Mouse (Mus musculus): Measurements from ENCODE around the gene Kcnj6. TPM values are rescaled to one million over a fixed set of nuclear protein-coding genes. Genes with fewer than 3 reads are reported as not detected.

Kcnj6 gene
- polyA plus RNA-seq (2012; fragmentation: generic; extraction: Trizol): not detected

DNA sequence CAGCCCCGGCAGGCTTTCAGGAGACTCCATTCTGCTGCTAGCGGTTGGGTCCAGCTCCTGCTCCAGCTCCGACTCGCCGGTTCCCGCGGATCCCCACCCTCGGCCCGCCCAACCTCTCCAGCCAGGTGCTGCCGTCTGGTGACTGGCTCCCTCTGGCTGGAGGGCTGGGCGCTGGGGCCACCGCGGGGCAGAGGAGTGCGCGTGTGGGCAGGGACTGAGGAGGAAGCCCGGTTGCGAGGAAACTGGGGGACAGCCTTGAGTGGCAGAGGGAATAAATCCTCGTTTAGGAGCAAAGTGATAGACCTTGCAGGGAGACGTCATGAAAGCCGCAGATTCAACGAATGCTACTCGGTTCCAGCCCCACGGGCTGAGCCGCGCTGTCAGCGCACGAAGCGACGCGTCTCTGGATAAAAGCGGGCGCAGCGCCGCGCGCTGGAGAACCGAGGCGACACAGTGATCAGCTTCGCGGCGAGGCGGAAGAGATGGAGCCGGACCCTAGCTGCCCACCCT, at the start of gene Kcnj6:
Kcnj6 (minus strand) TSS at position 362 of the 510 bp plus-strand sequence.
- H3K4me2 ChIP-seq (ENCODE audit: low read depth): no peak within 1 kb of the TSS
- no peak within 1 kb of the TSS for H3K4me3 ChIP-seq
- TF ChIP-seq TCF12 (IDR thresholded peaks at IDR 0.05; ENCODE audit: insufficient read depth, poor library complexity, severe bottlenecking): no peak
- TF ChIP-seq USF1 (IDR thresholded peaks at IDR 0.05; ENCODE audit: low read depth): no peak
- no peak for TF ChIP-seq TCF3 (IDR thresholded peaks at IDR 0.05; ENCODE audit: insufficient read length, low read depth)
- TF ChIP-seq REST (IDR thresholded peaks at IDR 0.05; ENCODE audit: insufficient read depth, insufficient read length): no peak
- no peak for TF ChIP-seq MAX (IDR thresholded peaks at IDR 0.05; ENCODE audit: low read depth)
- no peak for TF ChIP-seq SRF (IDR thresholded peaks at IDR 0.05; ENCODE audit: control insufficient read depth, insufficient read length, low read depth)
- no peak for TF ChIP-seq MYOG (IDR thresholded peaks at IDR 0.05; ENCODE audit: control insufficient read depth in 1 of 3, insufficient read depth in 1 of 3, insufficient read length in 2 of 3, low read depth in 2 of 3)
- TF ChIP-seq POLR2A (IDR thresholded peaks at IDR 0.05; ENCODE audit: insufficient read length, low read depth): no peak
- no peak for TF ChIP-seq CEBPB (IDR thresholded peaks at IDR 0.05; ENCODE audit: insufficient read depth, poor library complexity, severe bottlenecking)
- TF ChIP-seq E2F4 (IDR thresholded peaks at IDR 0.05; ENCODE audit: insufficient read depth): no peak
- no peak for TF ChIP-seq MYOD1 (IDR thresholded peaks at IDR 0.05; ENCODE audit: control insufficient read depth in 1 of 3, insufficient read length in 2 of 3, low read depth in 2 of 3)
- TF ChIP-seq POLR2AphosphoS2 (IDR thresholded peaks at IDR 0.05; ENCODE audit: insufficient read length, low read depth): no peak
- H3K79me2 ChIP-seq (ENCODE audit: control insufficient read depth, insufficient read depth): no peaks in the 10 kb centered on the region
- H3ac ChIP-seq (ENCODE audit: control insufficient read depth, insufficient read length): no peak within 1 kb of the TSS
- peaks cover 16% of the 10 kb centered on the region for H3K27me3 ChIP-seq (ENCODE audit: control insufficient read depth, insufficient read depth, insufficient read length)
- no peaks in the 10 kb centered on the region for H3K36me3 ChIP-seq (ENCODE audit: control insufficient read depth, insufficient read depth)

- H3K79me2 ChIP-seq (ENCODE audit: control insufficient read depth, insufficient read depth): no peaks in the 10 kb centered on the region
- no peaks in the 10 kb centered on the region for H3K36me3 ChIP-seq (ENCODE audit: control insufficient read depth, insufficient read depth)
- H3K4me2 ChIP-seq (ENCODE audit: low read depth): no peak overlapping the region
- no peak overlapping the region for H3ac ChIP-seq (ENCODE audit: control insufficient read depth, insufficient read length)
- H3K27me3 ChIP-seq (ENCODE audit: control insufficient read depth, insufficient read depth, insufficient read length): no peaks in the 10 kb centered on the region
- TF ChIP-seq USF1 (IDR thresholded peaks at IDR 0.05; ENCODE audit: low read depth) (no peak), POLR2A (IDR thresholded peaks at IDR 0.05; ENCODE audit: insufficient read length, low read depth) (no peak), REST (IDR thresholded peaks at IDR 0.05; ENCODE audit: insufficient read depth, insufficient read length) (no peak), SRF (IDR thresholded peaks at IDR 0.05; ENCODE audit: control insufficient read depth, insufficient read length, low read depth) (no peak), CEBPB (IDR thresholded peaks at IDR 0.05; ENCODE audit: insufficient read depth, poor library complexity, severe bottlenecking) (no peak), POLR2AphosphoS2 (IDR thresholded peaks at IDR 0.05; ENCODE audit: insufficient read length, low read depth) (no peak), MYOD1 (IDR thresholded peaks at IDR 0.05; ENCODE audit: control insufficient read depth in 1 of 3, insufficient read length in 2 of 3, low read depth in 2 of 3) (no peak), E2F4 (IDR thresholded peaks at IDR 0.05; ENCODE audit: insufficient read depth) (no peak), TCF12 (IDR thresholded peaks at IDR 0.05; ENCODE audit: insufficient read depth, poor library complexity, severe bottlenecking) (no peak), TCF3 (IDR thresholded peaks at IDR 0.05; ENCODE audit: insufficient read length, low read depth) (no peak), MAX (IDR thresholded peaks at IDR 0.05; ENCODE audit: low read depth) (no peak), MYOG (IDR thresholded peaks at IDR 0.05; ENCODE audit: control insufficient read depth in 1 of 3, insufficient read depth in 1 of 3, insufficient read length in 2 of 3, low read depth in 2 of 3) (no peak)
- H3K4me3 ChIP-seq: no peak overlapping the region
These were observed 12.4 kb upstream of the Kcnj6 start for GRCm38 (mm10) chr16:95009937-95010336.

- Histone ChIP-seq H3K4me2 (ENCODE audit: low read depth) (no peak overlapping the region), H3ac (ENCODE audit: control insufficient read depth, insufficient read length) (no peak overlapping the region), H3K36me3 (ENCODE audit: control insufficient read depth, insufficient read depth) (no peaks in the 10 kb centered on the region), H3K4me3 (no peak overlapping the region), H3K79me2 (ENCODE audit: control insufficient read depth, insufficient read depth) (no peaks in the 10 kb centered on the region), H3K27me3 (ENCODE audit: control insufficient read depth, insufficient read depth, insufficient read length) (peaks cover 7% of the 10 kb centered on the region)
- TF ChIP-seq MAX (IDR thresholded peaks at IDR 0.05; ENCODE audit: low read depth): no peak
- no peak for TF ChIP-seq USF1 (IDR thresholded peaks at IDR 0.05; ENCODE audit: low read depth)
- no peak for TF ChIP-seq POLR2AphosphoS2 (IDR thresholded peaks at IDR 0.05; ENCODE audit: insufficient read length, low read depth)
- peak; percentile 69 for TF ChIP-seq REST (IDR thresholded peaks at IDR 0.05; ENCODE audit: insufficient read depth, insufficient read length)
- no peak for TF ChIP-seq SRF (IDR thresholded peaks at IDR 0.05; ENCODE audit: control insufficient read depth, insufficient read length, low read depth)
- no peak for TF ChIP-seq MYOD1 (IDR thresholded peaks at IDR 0.05; ENCODE audit: control insufficient read depth in 1 of 3, insufficient read length in 2 of 3, low read depth in 2 of 3)
These were observed 7.1 kb upstream of the Kcnj6 start for GRCm38 (mm10) chr16:95004599-95004998.

- H3K4me3 ChIP-seq: no peak overlapping the region
- H3K27me3 ChIP-seq (ENCODE audit: control insufficient read depth, insufficient read depth, insufficient read length): peaks cover 16% of the 10 kb centered on the region
- no peak overlapping the region for H3ac ChIP-seq (ENCODE audit: control insufficient read depth, insufficient read length)
- H3K36me3 ChIP-seq (ENCODE audit: control insufficient read depth, insufficient read depth): no peaks in the 10 kb centered on the region
- H3K79me2 ChIP-seq (ENCODE audit: control insufficient read depth, insufficient read depth): no peaks in the 10 kb centered on the region
- H3K4me2 ChIP-seq (ENCODE audit: low read depth): no peak overlapping the region
- no peak for TF ChIP-seq POLR2AphosphoS2 (IDR thresholded peaks at IDR 0.05; ENCODE audit: insufficient read length, low read depth)
- no peak for TF ChIP-seq TCF12 (IDR thresholded peaks at IDR 0.05; ENCODE audit: insufficient read depth, poor library complexity, severe bottlenecking)
- no peak for TF ChIP-seq MYOG (IDR thresholded peaks at IDR 0.05; ENCODE audit: control insufficient read depth in 1 of 3, insufficient read depth in 1 of 3, insufficient read length in 2 of 3, low read depth in 2 of 3)
- TF ChIP-seq E2F4 (IDR thresholded peaks at IDR 0.05; ENCODE audit: insufficient read depth): no peak
- no peak for TF ChIP-seq POLR2A (IDR thresholded peaks at IDR 0.05; ENCODE audit: insufficient read length, low read depth)
- TF ChIP-seq SRF (IDR thresholded peaks at IDR 0.05; ENCODE audit: control insufficient read depth, insufficient read length, low read depth): no peak
- TF ChIP-seq USF1 (IDR thresholded peaks at IDR 0.05; ENCODE audit: low read depth): no peak
- no peak for TF ChIP-seq MYOD1 (IDR thresholded peaks at IDR 0.05; ENCODE audit: control insufficient read depth in 1 of 3, insufficient read length in 2 of 3, low read depth in 2 of 3)
- no peak for TF ChIP-seq TCF3 (IDR thresholded peaks at IDR 0.05; ENCODE audit: insufficient read length, low read depth)
- TF ChIP-seq CEBPB (IDR thresholded peaks at IDR 0.05; ENCODE audit: insufficient read depth, poor library complexity, severe bottlenecking): no peak
- TF ChIP-seq MAX (IDR thresholded peaks at IDR 0.05; ENCODE audit: low read depth): no peak
- TF ChIP-seq REST (IDR thresholded peaks at IDR 0.05; ENCODE audit: insufficient read depth, insufficient read length): no peak
These were observed 2.0 kb upstream of the Kcnj6 start for GRCm38 (mm10) chr16:94999551-94999950.

Data from myocyte (in vitro differentiated cells).